Mouse (Mus musculus): Measurements from ENCODE around the gene Pacs2.

GRCm38 (mm10) chr12:113062201-113062600 lies 47.9 kb downstream of the Pacs2 start:
- TF ChIP-seq ZNF384 (IDR thresholded peaks at IDR 0.05; ENCODE audit: low read depth, low read length), result no peak
- no peak for TF ChIP-seq HCFC1 (IDR thresholded peaks at IDR 0.05; ENCODE audit: borderline replicate concordance, insufficient read depth, low read length)
